Mouse (Mus musculus) inflammation-experienced regulatory T-cells, adult 6 months (primary cell): ENCODE measurements around the gene Rptn. TPM values are rescaled to one million over a fixed set of nuclear protein-coding genes. Genes with fewer than 3 reads are reported as not detected.

Source experiments
- polyA plus RNA-seq, 3 experiments: library from polyadenylated mRNA; unstranded; fragments of 100-300 nt; shearing (Covaris generic); gene quantifications; one replicate each; pipeline ENCODE4 v1.2.1; 2017

Rptn gene
- polyA plus RNA-seq, 3 experiments from 2014 or later: not detected

Other genes starting within 250 kb of the Rptn start
- gene Crnn, start 248.9 kb upstream of the Rptn start, polyA plus RNA-seq: not detected
- not detected for gene Flg2, start 196.4 kb upstream of the Rptn start, polyA plus RNA-seq
- not detected for gene Flg, start 120.2 kb upstream of the Rptn start, polyA plus RNA-seq
- not detected for gene Hrnr, start 74.0 kb upstream of the Rptn start, polyA plus RNA-seq
- under 1 TPM in 1 of 3 experiments, not detected in 2; 0.06 TPM for gene Tchh, start 48.6 kb downstream of the Rptn start, polyA plus RNA-seq
- not detected for gene Tchhl1, start 75.1 kb downstream of the Rptn start, polyA plus RNA-seq
- 1,000 to 10,000 TPM in 2 of 3 experiments, 100 to 1,000 TPM in 1; 738 to 2,389 (median 1,003) TPM for gene S100a11, start 126.8 kb downstream of the Rptn start, polyA plus RNA-seq
- gene S100a10, start 161.4 kb downstream of the Rptn start, polyA plus RNA-seq: 1,000 to 10,000 TPM in 1 of 3 experiments, 100 to 1,000 TPM in 2; 678 to 1,984 (median 706) TPM